In genomic region chr8:35919451-35919850, GRCm38 (mm10) we compare ENCODE assay signal across 16 mouse cellular contexts.
A peak's percentile ranks its signal among the peaks of the same experiment; 100 is the strongest.
DNase-seq lines count a peak whose midpoint lies in the region; ATAC-seq and TF ChIP-seq lines count a peak whose summit lies in the region.
"Had no signal": no experiment of that assay in that cellular context is flagged by ENCODE, and none has a peak within 500 bp of the region (broad histone marks: within the 10 kb centered on the region; RNA-seq: fewer than 3 reads in every experiment).

No protein-coding gene starts in this region.

- H3K4me2 ChIP-seq in lung, embryonic 14.5 days, result no peak overlapping the region
- H3K4me2 ChIP-seq in lung, postnatal 0 days (replicated peaks; ENCODE audit: low read depth, low read length), result no peak overlapping the region
- H3K4me2 ChIP-seq in heart, postnatal 0 days (ENCODE audit: low read depth, low read length), result no peak overlapping the region
- H3K4me2 ChIP-seq: hindbrain, embryonic 13.5 days; limb, embryonic 13.5 days had no signal

- no peak for ATAC-seq in lung, embryonic 14.5 days (ENCODE audit: insufficient read depth)
- ATAC-seq in lung, postnatal 0 days, result no peak
- ATAC-seq in heart, postnatal 0 days (ENCODE audit: insufficient read depth, low read depth), result no peak
- ATAC-seq: forebrain, postnatal 0 days had no signal

- no peak overlapping the region for H3K4me3 ChIP-seq in gastrocnemius, adult 2 months
- no peak overlapping the region for H3K4me3 ChIP-seq in lung, embryonic 14.5 days (ENCODE audit: low read depth, low read length)
- no peak overlapping the region for H3K4me3 ChIP-seq in lung, postnatal 0 days (ENCODE audit: low read depth, low read length)
- no peak overlapping the region for H3K4me3 ChIP-seq in heart, postnatal 0 days (ENCODE audit: low read depth, low read length)
- H3K4me3 ChIP-seq: erythroblast, embryonic 14.5 days; hindbrain, embryonic 13.5 days; limb, embryonic 13.5 days had no signal

- TF ChIP-seq CTCF in gastrocnemius, adult 2 months (IDR thresholded peaks at IDR 0.05), result no peak
- TF ChIP-seq CTCF in lung, embryonic 14.5 days (IDR thresholded peaks at IDR 0.05; ENCODE audit: low read depth), result no peak
- TF ChIP-seq CTCF in lung, postnatal 0 days (IDR thresholded peaks at IDR 0.05), result no peak
- no peak for TF ChIP-seq CTCF in heart, postnatal 0 days (IDR thresholded peaks at IDR 0.05; ENCODE audit: low read depth)

- H3K4me1 ChIP-seq in lung, embryonic 14.5 days (ENCODE audit: insufficient read depth), result peaks cover 4% of the 10 kb centered on the region
- H3K4me1 ChIP-seq in lung, postnatal 0 days (ENCODE audit: insufficient read depth, low read depth, low read length), result no peaks in the 10 kb centered on the region
- H3K4me1 ChIP-seq in heart, postnatal 0 days (ENCODE audit: control insufficient read depth, insufficient read depth), result peaks cover 6% of the 10 kb centered on the region

- H3K9me3 ChIP-seq in lung, embryonic 14.5 days (ENCODE audit: low read depth, low read length), result no peaks in the 10 kb centered on the region
- H3K9me3 ChIP-seq in lung, postnatal 0 days (ENCODE audit: low read length), result no peaks in the 10 kb centered on the region
- no peaks in the 10 kb centered on the region for H3K9me3 ChIP-seq in heart, postnatal 0 days (replicated peaks; ENCODE audit: control insufficient read depth, low read length)
- H3K9me3 ChIP-seq: hindbrain, embryonic 13.5 days; limb, embryonic 13.5 days had no signal

- H3K27me3 ChIP-seq in lung, embryonic 14.5 days (ENCODE audit: insufficient read depth, low read length), result no peaks in the 10 kb centered on the region
- H3K27me3 ChIP-seq in lung, postnatal 0 days (replicated peaks; ENCODE audit: insufficient read depth, low read length), result no peaks in the 10 kb centered on the region
- H3K27me3 ChIP-seq in heart, postnatal 0 days (ENCODE audit: control insufficient read depth, insufficient read depth, low read length), result no peaks in the 10 kb centered on the region
- H3K27me3 ChIP-seq: hindbrain, embryonic 13.5 days; limb, embryonic 13.5 days had no signal

- 59% methylated on average over 6 of the region's 6 CpGs for WGBS in lung, embryonic 14.5 days
- 47% methylated on average over 6 of the region's 6 CpGs for WGBS in lung, postnatal 0 days
- 61% methylated on average over 6 of the region's 6 CpGs for WGBS in heart, postnatal 0 days

- no peak overlapping the region for H3K9ac ChIP-seq in lung, embryonic 14.5 days
- H3K9ac ChIP-seq in lung, postnatal 0 days (replicated peaks; ENCODE audit: low read depth), result no peak overlapping the region
- no peak overlapping the region for H3K9ac ChIP-seq in heart, postnatal 0 days (replicated peaks; ENCODE audit: low read depth, low read length)
- H3K9ac ChIP-seq: forebrain, postnatal 0 days; hindbrain, embryonic 13.5 days; limb, embryonic 13.5 days had no signal

- H3K27ac ChIP-seq in gastrocnemius, adult 2 months, result peak overlapping the region; percentile 79
- H3K27ac ChIP-seq in lung, embryonic 14.5 days (ENCODE audit: low read depth), result peak overlapping the region; percentile 34; the same call in 1 of the 2 replicates
- no peak overlapping the region for H3K27ac ChIP-seq in lung, postnatal 0 days (ENCODE audit: low read length)
- no peak overlapping the region for H3K27ac ChIP-seq in heart, postnatal 0 days (ENCODE audit: low read depth)
- H3K27ac ChIP-seq: limb, embryonic 13.5 days had no signal

- H3K36me3 ChIP-seq in lung, embryonic 14.5 days (ENCODE audit: insufficient read depth), result no peaks in the 10 kb centered on the region
- no peaks in the 10 kb centered on the region for H3K36me3 ChIP-seq in lung, postnatal 0 days (ENCODE audit: insufficient read depth, low read length)
- H3K36me3 ChIP-seq in heart, postnatal 0 days (replicated peaks; ENCODE audit: control insufficient read depth, insufficient read depth, low read length), result no peaks in the 10 kb centered on the region
- H3K36me3 ChIP-seq: hindbrain, embryonic 13.5 days; limb, embryonic 13.5 days had no signal

- DNase-seq in gastrocnemius, adult 2 months, result no peak
- no peak for DNase-seq in gastrocnemius, postnatal 36 days
- DNase-seq in lung, embryonic 14.5 days, result peak; percentile 41
- no peak for DNase-seq in lung, postnatal 0 days (ENCODE audit: low spot score)
- no peak for DNase-seq in heart, postnatal 0 days (ENCODE audit: low spot score)
- peak; percentile 26 to 45 for DNase-seq in kidney, postnatal 36 days
- no peak for DNase-seq in yolk sac, embryonic 10.5 days (ENCODE audit: low spot score)
- DNase-seq in gastrocnemius, adult 18-20 months (ENCODE audit: low spot score), result no peak
- DNase-seq: adrenal gland, postnatal 14 days; cerebellum, postnatal 10 days; forebrain, postnatal 0 days; gastrocnemius, postnatal 25 days; right cerebral cortex, postnatal 25 days had no signal

- no peak for TF ChIP-seq EP300 in lung, postnatal 0 days (IDR thresholded peaks at IDR 0.05)
- TF ChIP-seq EP300 in heart, postnatal 0 days (IDR thresholded peaks at IDR 0.05; ENCODE audit: low read depth), result 0 out of 2 replicates have a peak, but pooled peaks have one; percentile 5

- intact Hi-C loops in gastrocnemius, adult 2 months (cut with DNase I), result no loop called here
- intact Hi-C loops in gastrocnemius, postnatal 36 days (cut with DNase I), result no loop called here

Comparison
In these comparisons a context has a peak if more than half of its experiments do, and no peak if none do; other contexts are left out.
1. DNase-seq: peak in lung, embryonic 14.5 days (single experiment) and kidney, postnatal 36 days (2 of 2); none in gastrocnemius, adult 2 months (single experiment), gastrocnemius, postnatal 36 days (0 of 2), lung, postnatal 0 days (single experiment), heart, postnatal 0 days (single experiment), yolk sac, embryonic 10.5 days (single experiment) and gastrocnemius, adult 18-20 months (single experiment).
2. H3K27ac ChIP-seq: peak in gastrocnemius, adult 2 months (single experiment) and lung, embryonic 14.5 days (single experiment); none in lung, postnatal 0 days (single experiment) and heart, postnatal 0 days (single experiment).